Mouse (Mus musculus): Measurements from ENCODE around the gene Arf3. TPM values are rescaled to one million over a fixed set of nuclear protein-coding genes. Genes with fewer than 3 reads are reported as not detected.

Arf3 gene
- total and polyA plus RNA-seq, 2 experiments from 2014 or later: 92.9 to 127 TPM

DNA sequence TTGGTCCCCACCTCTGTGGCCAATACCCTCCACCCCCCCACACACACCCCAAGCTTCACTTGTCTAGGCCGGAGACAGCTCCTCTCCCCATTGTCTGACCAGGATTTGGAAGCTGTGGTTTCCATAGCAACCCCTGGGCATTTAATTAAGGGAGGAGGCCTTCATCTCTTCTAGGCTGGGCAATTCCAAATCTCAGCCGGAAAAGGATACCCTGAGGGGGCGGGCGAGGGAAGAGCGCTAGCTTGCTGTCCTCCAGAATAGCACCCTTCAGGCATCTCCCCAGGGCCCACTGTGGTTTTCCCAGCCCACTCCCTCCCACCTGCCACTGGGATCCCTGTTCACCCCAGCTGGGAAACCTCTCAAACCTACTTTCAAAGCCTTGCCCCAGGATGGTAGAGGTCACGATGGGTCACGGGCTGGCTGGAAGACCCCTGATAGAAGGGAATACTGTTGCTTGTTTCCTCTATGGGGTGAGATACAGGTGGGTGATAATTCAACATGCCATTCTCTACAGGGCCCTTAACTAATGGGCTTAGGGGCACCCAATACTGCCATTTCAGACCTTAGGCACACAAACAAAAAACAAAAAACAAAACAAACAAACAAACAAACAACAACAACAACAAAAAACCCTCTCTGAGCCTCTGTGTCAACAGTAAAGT, 71.4 kb downstream of the Arf3 start:
- Histone ChIP-seq H3K27ac (no peak overlapping the region), H3K9ac (replicated peaks; ENCODE audit: low read length) (no peak overlapping the region), H3K36me3 (ENCODE audit: insufficient read depth, low read length) (no peaks in the 10 kb centered on the region), H3K4me2 (ENCODE audit: low read depth, low read length) (no peak overlapping the region), H3K27me3 (ENCODE audit: insufficient read depth, low read length) (no peaks in the 10 kb centered on the region), H3K4me1 (ENCODE audit: insufficient read depth, low read length) (peaks cover 6% of the 10 kb centered on the region; the same call in 1 of the 2 replicates), H3K4me3 (ENCODE audit: low read length) (no peak overlapping the region), H3K9me3 (ENCODE audit: low read length) (no peaks in the 10 kb centered on the region)
- ATAC-seq: 0 out of 2 replicates have a peak, but pooled peaks have one; percentile 38
- 13% methylated on average over 7 of the region's 7 CpGs for WGBS
- peak; percentile 72 for DNase-seq (ENCODE audit: low spot score)
- TF ChIP-seq CTCF (IDR thresholded peaks at IDR 0.05; ENCODE audit: low read depth): no peak

DNA sequence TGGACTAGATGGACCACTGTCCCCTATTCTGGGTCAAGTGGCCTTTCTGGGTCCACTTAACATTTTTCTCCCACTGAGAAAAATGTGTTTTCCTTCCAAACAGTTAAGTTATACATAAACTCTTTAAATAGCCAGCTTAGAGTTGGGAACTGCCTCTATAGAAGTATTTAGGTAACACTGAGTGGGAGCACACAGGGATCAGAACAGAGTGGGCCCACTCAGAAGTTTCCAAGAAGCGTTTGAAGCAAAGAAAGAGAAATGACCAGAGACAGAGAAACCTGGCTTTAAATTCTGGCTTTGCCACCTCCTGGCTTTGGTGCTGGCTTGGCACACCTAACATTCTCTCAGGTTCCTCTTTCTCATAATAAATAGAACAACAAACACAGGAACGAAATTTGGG, 73.3 kb downstream of the Arf3 start:
- Histone ChIP-seq H3K27ac (no peak overlapping the region), H3K9ac (replicated peaks; ENCODE audit: low read length) (no peak overlapping the region), H3K9me3 (ENCODE audit: low read length) (no peaks in the 10 kb centered on the region), H3K4me3 (ENCODE audit: low read length) (no peak overlapping the region), H3K36me3 (ENCODE audit: insufficient read depth, low read length) (no peaks in the 10 kb centered on the region), H3K4me2 (ENCODE audit: low read depth, low read length) (no peak overlapping the region), H3K27me3 (ENCODE audit: insufficient read depth, low read length) (no peaks in the 10 kb centered on the region), H3K4me1 (ENCODE audit: insufficient read depth, low read length) (peaks cover 6% of the 10 kb centered on the region; the same call in 1 of the 2 replicates)
- 80% methylated on average over 2 of the region's 2 CpGs for WGBS
- no peak for ATAC-seq
- TF ChIP-seq CTCF (IDR thresholded peaks at IDR 0.05; ENCODE audit: low read depth): no peak
- DNase-seq (ENCODE audit: low spot score): no peak

Other genes starting within 250 kb of the Arf3 start
- gene Kansl2, start 228.9 kb downstream of the Arf3 start, total RNA-seq (2014; rRNA removed): 53.3 and 69.6 TPM in 2 replicates
- 95.1 and 96.8 TPM in 2 replicates for gene Kansl2, start 228.9 kb downstream of the Arf3 start, polyA plus RNA-seq (2015; fragmentation: Nextera tagmentation; extraction: Ambion mirVana)
- gene Ccnt1, start 192.3 kb downstream of the Arf3 start, total RNA-seq (2014; rRNA removed): 31.2 and 42.4 TPM in 2 replicates
- 42.7 and 42.9 TPM in 2 replicates for gene Ccnt1, start 192.3 kb downstream of the Arf3 start, polyA plus RNA-seq (2015; fragmentation: Nextera tagmentation; extraction: Ambion mirVana)
- not detected in 2 replicates for gene 4930415O20Rik, start 192.2 kb downstream of the Arf3 start, total RNA-seq (2014; rRNA removed)
- gene 4930415O20Rik, start 192.2 kb downstream of the Arf3 start, polyA plus RNA-seq (2015; fragmentation: Nextera tagmentation; extraction: Ambion mirVana): not detected in 2 replicates
- 35.1 and 43.2 TPM in 2 replicates for gene Adcy6, start 153.1 kb downstream of the Arf3 start, total RNA-seq (2014; rRNA removed)
- 5.8 and 6.2 TPM in 2 replicates for gene Adcy6, start 153.1 kb downstream of the Arf3 start, polyA plus RNA-seq (2015; fragmentation: Nextera tagmentation; extraction: Ambion mirVana)
- 166 and 183 TPM in 2 replicates for gene Cacnb3, start 132.4 kb downstream of the Arf3 start, total RNA-seq (2014; rRNA removed)
- 75.0 and 83.1 TPM in 2 replicates for gene Cacnb3, start 132.4 kb downstream of the Arf3 start, polyA plus RNA-seq (2015; fragmentation: Nextera tagmentation; extraction: Ambion mirVana)
- gene Ddx23, start 100.3 kb downstream of the Arf3 start, total RNA-seq (2014; rRNA removed): 52.9 and 68.7 TPM in 2 replicates
- gene Ddx23, start 100.3 kb downstream of the Arf3 start, polyA plus RNA-seq (2015; fragmentation: Nextera tagmentation; extraction: Ambion mirVana): 20.1 and 23.4 TPM in 2 replicates
- 22.3 and 26.7 TPM in 2 replicates for gene Rnd1, start 85.8 kb downstream of the Arf3 start, total RNA-seq (2014; rRNA removed)
- gene Rnd1, start 85.8 kb downstream of the Arf3 start, polyA plus RNA-seq (2015; fragmentation: Nextera tagmentation; extraction: Ambion mirVana): 16.2 and 16.3 TPM in 2 replicates
- gene Ccdc65, start 55.0 kb downstream of the Arf3 start, total RNA-seq (2014; rRNA removed): 2.6 and 3.7 TPM in 2 replicates
- gene Ccdc65, start 55.0 kb downstream of the Arf3 start, polyA plus RNA-seq (2015; fragmentation: Nextera tagmentation; extraction: Ambion mirVana): 7.7 and 10.4 TPM in 2 replicates
- 6.4 and 10.6 TPM in 2 replicates for gene Fkbp11, start 35.0 kb downstream of the Arf3 start, total RNA-seq (2014; rRNA removed)
- gene Fkbp11, start 35.0 kb downstream of the Arf3 start, polyA plus RNA-seq (2015; fragmentation: Nextera tagmentation; extraction: Ambion mirVana): 5.0 and 6.6 TPM in 2 replicates
- gene Wnt10b, start 14.9 kb upstream of the Arf3 start, total RNA-seq (2014; rRNA removed): 1.4 and 4.5 TPM in 2 replicates
- 0.29 TPM in 1 of 2 replicates, not detected in the other for gene Wnt10b, start 14.9 kb upstream of the Arf3 start, polyA plus RNA-seq (2015; fragmentation: Nextera tagmentation; extraction: Ambion mirVana)
- gene Wnt1, start 26.6 kb upstream of the Arf3 start, total RNA-seq (2014; rRNA removed): 0.05 TPM in 1 of 2 replicates, not detected in the other
- gene Wnt1, start 26.6 kb upstream of the Arf3 start, polyA plus RNA-seq (2015; fragmentation: Nextera tagmentation; extraction: Ambion mirVana): 0.52 and 0.59 TPM in 2 replicates
- 2.7 and 6.5 TPM in 2 replicates for gene Ddn, start 46.3 kb upstream of the Arf3 start, total RNA-seq (2014; rRNA removed)
- 0.45 and 0.64 TPM in 2 replicates for gene Ddn, start 46.3 kb upstream of the Arf3 start, polyA plus RNA-seq (2015; fragmentation: Nextera tagmentation; extraction: Ambion mirVana)
- 62.4 and 99.4 TPM in 2 replicates for gene Prkag1, start 68.3 kb upstream of the Arf3 start, total RNA-seq (2014; rRNA removed)
- 61.1 and 62.3 TPM in 2 replicates for gene Prkag1, start 68.3 kb upstream of the Arf3 start, polyA plus RNA-seq (2015; fragmentation: Nextera tagmentation; extraction: Ambion mirVana)
- 27.7 and 37.8 TPM in 2 replicates for gene Kmt2d, start 108.0 kb upstream of the Arf3 start, total RNA-seq (2014; rRNA removed)
- gene Kmt2d, start 108.0 kb upstream of the Arf3 start, polyA plus RNA-seq (2015; fragmentation: Nextera tagmentation; extraction: Ambion mirVana): 7.4 and 7.6 TPM in 2 replicates
- 5.8 and 10.2 TPM in 2 replicates for gene Rhebl1, start 131.3 kb upstream of the Arf3 start, total RNA-seq (2014; rRNA removed)
- 25.7 and 26.7 TPM in 2 replicates for gene Rhebl1, start 131.3 kb upstream of the Arf3 start, polyA plus RNA-seq (2015; fragmentation: Nextera tagmentation; extraction: Ambion mirVana)
- 0.29 and 0.68 TPM in 2 replicates for gene Dhh, start 135.3 kb upstream of the Arf3 start, total RNA-seq (2014; rRNA removed)
- 0.85 and 1.0 TPM in 2 replicates for gene Dhh, start 135.3 kb upstream of the Arf3 start, polyA plus RNA-seq (2015; fragmentation: Nextera tagmentation; extraction: Ambion mirVana)
- 28.7 and 51.0 TPM in 2 replicates for gene Lmbr1l, start 155.0 kb upstream of the Arf3 start, total RNA-seq (2014; rRNA removed)
- gene Lmbr1l, start 155.0 kb upstream of the Arf3 start, polyA plus RNA-seq (2015; fragmentation: Nextera tagmentation; extraction: Ambion mirVana): 20.0 and 20.9 TPM in 2 replicates
- gene Tuba1b, start 171.4 kb upstream of the Arf3 start, total RNA-seq (2014; rRNA removed): 3,512 and 3,813 TPM in 2 replicates
- gene Tuba1b, start 171.4 kb upstream of the Arf3 start, polyA plus RNA-seq (2015; fragmentation: Nextera tagmentation; extraction: Ambion mirVana): 1,613 and 1,711 TPM in 2 replicates
- 1,661 and 1,767 TPM in 2 replicates for gene Gm49450, start 190.3 kb upstream of the Arf3 start, total RNA-seq (2014; rRNA removed)
- not detected in 2 replicates for gene Gm49450, start 190.3 kb upstream of the Arf3 start, polyA plus RNA-seq (2015; fragmentation: Nextera tagmentation; extraction: Ambion mirVana)
- 18,723 and 19,179 TPM in 2 replicates for gene Tuba1a, start 190.5 kb upstream of the Arf3 start, total RNA-seq (2014; rRNA removed)
- gene Tuba1a, start 190.5 kb upstream of the Arf3 start, polyA plus RNA-seq (2015; fragmentation: Nextera tagmentation; extraction: Ambion mirVana): 11,647 and 12,500 TPM in 2 replicates

Measured in hindbrain, postnatal 0 days (tissue).